Mouse (Mus musculus) CH12.LX (cell line): ENCODE results near the gene Zbtb4. TPM values are rescaled to one million over a fixed set of nuclear protein-coding genes. Genes with fewer than 3 reads are reported as not detected.

ENCODE experiments used
- DNase-seq: peaks from one replicate; pipeline ENCODE4 v3.0.0-alpha.2; 2013; ENCODE audit errors: extremely low read depth
- H3K27ac ChIP-seq: 2 replicates; pipeline ENCODE4 v1.5.1; 2012; ENCODE audit warnings: low read depth, mild to moderate bottlenecking, control low read depth, moderate library complexity; ENCODE audit not compliant: insufficient read depth
- H3K27me3 ChIP-seq: replicated peaks from 2 replicates; pipeline ENCODE3; 2012; ENCODE audit warnings: inconsistent platforms
- H3K36me3 ChIP-seq, 2 experiments: replicated peaks in 1 of 2; 2 replicates each; pipeline versions ENCODE3 to v1.6.1; 2012; ENCODE audit warnings: inconsistent platforms in 1 of 2, low read length in 1 of 2, mild to moderate bottlenecking in 1 of 2, mixed read lengths in 1 of 2, moderate library complexity in 1 of 2; ENCODE audit not compliant: control insufficient read depth in 1 of 2, insufficient read depth in 1 of 2
- H3K4me1 ChIP-seq, 2 experiments: 2 replicates each; pipeline ENCODE4 v1.6.1; 2012; ENCODE audit warnings: inconsistent platforms in 1 of 2, moderate library complexity in 1 of 2; ENCODE audit not compliant: insufficient read depth in 2 of 2, control insufficient read depth in 1 of 2
- H3K4me2 ChIP-seq: 2 replicates; pipeline ENCODE4 v1.6.1; 2012; ENCODE audit warnings: low read depth, mild to moderate bottlenecking, control low read depth; ENCODE audit not compliant: poor library complexity, insufficient read depth, severe bottlenecking
- H3K4me3 ChIP-seq, 3 experiments: fragments of 150-350 bp in 1 of 3; sonication (generic) in 1 of 3; replicated peaks in 1 of 3; 2 replicates each; pipeline versions ENCODE3 to v1.5.1; 2011 to 2012; ENCODE audit warnings: low read depth in 2 of 3, low read length in 2 of 3, mild to moderate bottlenecking in 2 of 3, moderate library complexity in 2 of 3, control low read depth in 1 of 3, improper control_type of control experiment in 1 of 3, inconsistent platforms in 1 of 3, mixed read lengths in 1 of 3; ENCODE audit not compliant: poor library complexity in 1 of 3
- H3K79me2 ChIP-seq: replicated peaks from 2 replicates; pipeline ENCODE4 v1.6.1; 2012; ENCODE audit warnings: mild to moderate bottlenecking, moderate library complexity; ENCODE audit not compliant: control insufficient read depth, poor library complexity, insufficient read depth, severe bottlenecking; ENCODE audit errors: extremely low read depth
- H3K9ac ChIP-seq: 2 replicates; pipeline ENCODE4 v1.6.1; 2012; ENCODE audit warnings: low read depth, mild to moderate bottlenecking, control low read depth, moderate library complexity; ENCODE audit not compliant: insufficient read depth
- H3K9me3 ChIP-seq: replicated peaks from 2 replicates; pipeline ENCODE3; 2012; ENCODE audit warnings: low read length, inconsistent platforms, mixed read lengths
- BHLHE40 ChIP-seq: IDR thresholded peaks from 2 replicates; pipeline ENCODE4 v1.6.1; 2011; ENCODE audit warnings: mild to moderate bottlenecking, low read depth, low read length, improper control_type of control experiment
- E2F4 ChIP-seq: IDR thresholded peaks from 2 replicates; pipeline ENCODE4 v1.6.1; 2011; ENCODE audit warnings: low read depth, low read length, improper control_type of control experiment; ENCODE audit not compliant: insufficient replicate concordance
- ELF1 ChIP-seq: IDR thresholded peaks from 2 replicates; pipeline ENCODE4 v1.6.1; 2014; ENCODE audit warnings: low read depth, mild to moderate bottlenecking, inconsistent platforms, low read length, improper control_type of control experiment
- HCFC1 ChIP-seq: IDR thresholded peaks from 2 replicates; pipeline ENCODE4 v1.6.1; 2012; ENCODE audit warnings: low read depth, mild to moderate bottlenecking, inconsistent platforms, low read length, improper control_type of control experiment
- IRF4 ChIP-seq: IDR thresholded peaks from 2 replicates; pipeline ENCODE4 v1.6.1; 2014; ENCODE audit warnings: low read depth, mild to moderate bottlenecking, inconsistent platforms, low read length, improper control_type of control experiment
- MXI1 ChIP-seq: IDR thresholded peaks from 2 replicates; pipeline ENCODE4 v1.6.1; 2011; ENCODE audit warnings: mild to moderate bottlenecking, low read depth, low read length, improper control_type of control experiment
- NELFE ChIP-seq: IDR thresholded peaks from 2 replicates; pipeline ENCODE4 v1.6.1; 2011; ENCODE audit warnings: low read depth, low read length, improper control_type of control experiment
- NRF1 ChIP-seq: IDR thresholded peaks from 2 replicates; pipeline ENCODE4 v1.6.1; 2014; ENCODE audit warnings: low read depth, mild to moderate bottlenecking, inconsistent platforms, low read length, improper control_type of control experiment, moderate library complexity
- PAX5 ChIP-seq: IDR thresholded peaks from 2 replicates; pipeline ENCODE4 v1.6.1; 2012; ENCODE audit warnings: low read length, inconsistent platforms, mixed read lengths
- POLR2A ChIP-seq: IDR thresholded peaks from 2 replicates; pipeline ENCODE4 v1.6.1; 2011; ENCODE audit warnings: low read depth, mild to moderate bottlenecking, improper control_type of control experiment, low read length
- RAD21 ChIP-seq: IDR thresholded peaks from 2 replicates; pipeline ENCODE4 v1.6.1; 2011; ENCODE audit warnings: low read depth, mild to moderate bottlenecking, low read length, improper control_type of control experiment, moderate library complexity
- RCOR1 ChIP-seq: conservative IDR thresholded peaks from 2 replicates; pipeline ENCODE4 v1.6.1; 2012; ENCODE audit warnings: low read depth, mild to moderate bottlenecking, inconsistent platforms, low read length, improper control_type of control experiment
- SMC3 ChIP-seq: IDR thresholded peaks from 2 replicates; pipeline ENCODE4 v1.6.1; 2011; ENCODE audit warnings: low read depth, low read length, improper control_type of control experiment
- ZC3H11A ChIP-seq: IDR thresholded peaks from 2 replicates; pipeline ENCODE4 v1.6.1; 2012; ENCODE audit warnings: low read depth, mild to moderate bottlenecking, inconsistent platforms, low read length, improper control_type of control experiment
- ZKSCAN1 ChIP-seq: IDR thresholded peaks from 2 replicates; pipeline ENCODE4 v1.6.1; 2012; ENCODE audit warnings: low read depth, inconsistent platforms, low read length, improper control_type of control experiment, borderline replicate concordance
- ZNF384 ChIP-seq: IDR thresholded peaks from 2 replicates; pipeline ENCODE4 v1.6.1; 2012; ENCODE audit warnings: low read depth, low read length, improper control_type of control experiment, inconsistent platforms
- dilution Hi-C: fragments of 300-500 bp; cut with MboI; formaldehyde crosslinking; loops from 2 replicates; pipeline ENCODE4 v1.14.3; 2020; ENCODE audit warnings: low sequenced_read_pairs; ENCODE audit not compliant: extremely low pct_unique_long_range_greater_than_20kb, extremely low pct_ligation_motif_present
- in situ Hi-C: fragments of 300-500 bp; cut with MboI; formaldehyde crosslinking; loops from 3 replicates; pipeline ENCODE4 v1.14.3; 2019; ENCODE audit warnings: low sequenced_read_pairs, low pct_ligation_motif_present, low pct_unique_long_range_greater_than_20kb, mixed read lengths
- polyA plus RNA-seq: library from polyadenylated mRNA; unstranded; fragments of >175 nt; gene quantifications from 2 replicates; pipeline ENCODE4 v1.2.1, GENCODE M21; 2012; ENCODE audit warnings: low read depth; ENCODE audit not compliant: insufficient read length
- total RNA-seq, 2 experiments: library from RNA; depleted of rRNA; stranded (reverse); fragments of 300-350 nt in 1 of 2; fragments of >200 nt in 1 of 2; gene quantifications; 2 replicates each; pipeline ENCODE4 v1.2.3; 2012 to 2014

Zbtb4 gene
- total and polyA plus RNA-seq, 3 experiments, result 0.75 to 3.4 (median 2.3) TPM

DNA sequence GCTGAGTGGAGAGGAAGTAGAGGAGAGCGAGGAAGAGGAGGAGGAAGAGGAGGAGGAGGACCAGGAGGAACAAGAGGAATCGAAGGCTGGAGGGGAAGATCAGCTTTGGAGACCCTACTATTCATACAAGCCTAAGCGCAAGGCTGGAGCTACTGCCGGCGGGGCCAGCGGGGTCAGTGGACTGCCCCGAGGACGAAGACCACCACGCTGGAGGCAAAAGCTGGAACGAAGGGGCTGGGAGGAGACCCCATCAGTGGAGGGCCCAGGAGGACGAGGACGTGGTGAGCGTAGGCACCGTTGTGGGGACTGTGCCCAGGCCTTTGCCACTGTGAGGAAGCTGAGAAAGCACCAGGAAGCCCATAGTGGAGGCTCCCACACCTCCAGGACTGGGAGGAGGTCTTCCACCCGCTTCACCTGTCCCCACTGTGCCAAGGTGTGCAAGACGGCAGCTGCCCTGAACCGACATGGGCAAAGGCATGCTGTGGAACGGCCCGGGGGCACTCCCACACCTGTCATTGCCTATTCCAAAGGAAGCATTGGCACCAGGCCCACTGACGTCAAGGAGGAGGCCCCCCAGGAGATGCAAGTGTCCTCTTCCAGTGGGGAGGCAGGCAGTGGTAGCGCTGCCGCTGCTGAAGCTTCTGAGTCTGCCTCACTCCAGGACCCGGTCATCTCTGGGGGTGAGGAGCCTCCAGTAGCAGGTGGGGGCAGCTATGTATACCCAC is 12.7 kb downstream of the Zbtb4 start:
- TF ChIP-seq MXI1 (no peak), HCFC1 (no peak), NELFE (no peak), ZNF384 (no peak), POLR2A (no peak), RCOR1 (no peak), ZC3H11A (no peak), PAX5 (no peak), E2F4 (no peak), ELF1 (no peak)
- Histone ChIP-seq H3K36me3 (peaks cover 8 to 40% of the 10 kb centered on the region in 2 experiments), H3K79me2 (no peaks in the 10 kb centered on the region), H3K27ac (no peak overlapping the region), H3K4me3 (no peak overlapping the region), H3K9ac (no peak overlapping the region), H3K4me1 (peaks cover 40 to 71% of the 10 kb centered on the region in 2 experiments), H3K27me3 (no peaks in the 10 kb centered on the region), H3K4me2 (no peak overlapping the region), H3K9me3 (no peaks in the 10 kb centered on the region)
- DNase-seq, result no peak
- dilution Hi-C loops (no loop called here), in situ Hi-C loops (no loop called here)

- dilution Hi-C loops, result no loop called here
- Histone ChIP-seq H3K4me2 (no peak overlapping the region), H3K4me3 (no peak overlapping the region), H3K27ac (no peak overlapping the region), H3K4me1 (peaks cover 40 to 66% of the 10 kb centered on the region in 2 experiments), H3K27me3 (no peaks in the 10 kb centered on the region)
- DNase-seq, result no peak
- in situ Hi-C loops, result no loop called here
- TF ChIP-seq IRF4, result no peak
- no peak for TF ChIP-seq POLR2A
- TF ChIP-seq ZKSCAN1, result no peak
- TF ChIP-seq SMC3, result no peak
- no peak for TF ChIP-seq RAD21
- no peak for TF ChIP-seq BHLHE40
- no peak for TF ChIP-seq PAX5
- no peak for TF ChIP-seq NRF1
- TF ChIP-seq, all 38 proteins: peak for 0
- Histone ChIP-seq H3K9me3 (no peaks in the 10 kb centered on the region), H3K36me3 (peaks cover 8 to 40% of the 10 kb centered on the region in 2 experiments), H3K79me2 (no peaks in the 10 kb centered on the region), H3K9ac (no peak overlapping the region)
Measured at GRCm38 (mm10) chr11:69778985-69779384, 13.3 kb downstream of the Zbtb4 start.
